20 mouse cellular contexts compared by ENCODE assay signal in genomic region chr6:137457210-137457609, GRCm38 (mm10).
A peak's percentile ranks its signal among the peaks of the same experiment; 100 is the strongest.
DNase-seq lines count a peak whose midpoint lies in the region; ATAC-seq lines count a peak whose summit lies in the region.
"Had no signal": no experiment of that assay in that cellular context is flagged by ENCODE, and none has a peak within 500 bp of the region (broad histone marks: within the 10 kb centered on the region; RNA-seq: fewer than 3 reads in every experiment).

No protein-coding gene starts in this region.

- intact Hi-C loops in heart, postnatal 36 days (cut with DNase I) = loop anchor here (5.0 kb wide), 2 partner anchors 100 to 205 kb away; no protein-coding TSS in a partner anchor

- H3K4me1 ChIP-seq in heart, embryonic 10.5 days = peaks cover 28% of the 10 kb centered on the region
- H3K4me1 ChIP-seq in heart, embryonic 13.5 days = peaks cover 37% of the 10 kb centered on the region
- peaks cover 9% of the 10 kb centered on the region for H3K4me1 ChIP-seq in midbrain, embryonic 10.5 days
- H3K4me1 ChIP-seq: liver, embryonic 13.5 days had no signal

- H3K9me3 ChIP-seq in heart, embryonic 10.5 days = no peaks in the 10 kb centered on the region
- H3K9me3 ChIP-seq in heart, embryonic 13.5 days = no peaks in the 10 kb centered on the region
- H3K9me3 ChIP-seq in midbrain, embryonic 10.5 days (replicated peaks) = no peaks in the 10 kb centered on the region
- H3K9me3 ChIP-seq: limb, embryonic 12.5 days; liver, embryonic 13.5 days; lung, embryonic 15.5 days; megakaryocyte, embryonic 14.5 days had no signal

- no peak overlapping the region for H3K27ac ChIP-seq in heart, embryonic 10.5 days
- peak overlapping the region; percentile 63 for H3K27ac ChIP-seq in heart, embryonic 13.5 days (replicated peaks)
- no peak overlapping the region for H3K27ac ChIP-seq in midbrain, embryonic 10.5 days (replicated peaks)
- H3K27ac ChIP-seq: hindbrain, embryonic 14.5 days; limb, embryonic 12.5 days; liver, embryonic 13.5 days; lung, embryonic 15.5 days had no signal

- no peak for ATAC-seq in heart, embryonic 13.5 days (ENCODE audit: extremely low read depth, insufficient number of reproducible peaks, low FRiP score, low TSS enrichment)
- ATAC-seq: forebrain, embryonic 16.5 days; midbrain, embryonic 16.5 days had no signal

- peaks cover 8% of the 10 kb centered on the region; the same call in 1 of the 2 replicates for H3K27me3 ChIP-seq in heart, embryonic 10.5 days (ENCODE audit: insufficient read depth, poor library complexity, severe bottlenecking)
- H3K27me3 ChIP-seq in heart, embryonic 13.5 days (replicated peaks) = no peaks in the 10 kb centered on the region; the same call in 1 of the 2 replicates
- no peaks in the 10 kb centered on the region for H3K27me3 ChIP-seq in midbrain, embryonic 10.5 days (ENCODE audit: low read depth, poor library complexity, severe bottlenecking)
- H3K27me3 ChIP-seq: liver, embryonic 13.5 days; lung, embryonic 15.5 days had no signal

- H3K9ac ChIP-seq in heart, embryonic 13.5 days = peak overlapping the region; percentile 47
- H3K9ac ChIP-seq: hindbrain, embryonic 14.5 days; limb, embryonic 12.5 days; liver, embryonic 13.5 days; lung, embryonic 15.5 days had no signal

- H3K4me2 ChIP-seq in heart, embryonic 13.5 days = no peak overlapping the region
- H3K4me2 ChIP-seq: hindbrain, embryonic 14.5 days; limb, embryonic 12.5 days; liver, embryonic 13.5 days; lung, embryonic 15.5 days had no signal

- H3K36me3 ChIP-seq in heart, embryonic 10.5 days = no peaks in the 10 kb centered on the region
- H3K36me3 ChIP-seq in heart, embryonic 13.5 days = no peaks in the 10 kb centered on the region
- no peaks in the 10 kb centered on the region for H3K36me3 ChIP-seq in midbrain, embryonic 10.5 days
- H3K36me3 ChIP-seq: limb, embryonic 12.5 days; liver, embryonic 13.5 days; lung, embryonic 15.5 days had no signal

- no peak overlapping the region for H3K4me3 ChIP-seq in heart, embryonic 10.5 days
- H3K4me3 ChIP-seq in heart, embryonic 13.5 days = no peak overlapping the region
- H3K4me3 ChIP-seq in midbrain, embryonic 10.5 days = no peak overlapping the region
- H3K4me3 ChIP-seq: erythroblast, embryonic 14.5 days; limb, embryonic 12.5 days; liver, embryonic 13.5 days; lung, embryonic 15.5 days; megakaryocyte, embryonic 14.5 days had no signal

- DNase-seq in heart, adult 11 months = peak; percentile 96
- DNase-seq in heart, embryonic 10.5 days (ENCODE audit: low spot score) = no peak
- DNase-seq in heart, adult 18-20 months = peak; percentile 70 to 74
- DNase-seq in heart, postnatal 36 days = peak; percentile 43 to 58
- no peak for DNase-seq in midbrain, embryonic 10.5 days (ENCODE audit: low spot score)
- no peak for DNase-seq in lung, postnatal 36 days
- DNase-seq in cerebellum, adult 11 months = no peak
- DNase-seq: adrenal gland, adult 8-10 months; cerebellum, adult 2 months; kidney, adult 18-20 months; kidney, postnatal 14 days; liver, embryonic 13.5 days had no signal

- WGBS in heart, embryonic 10.5 days = 20% methylated on average over 7 of the region's 7 CpGs
- 18% methylated on average over 7 of the region's 7 CpGs for WGBS in heart, embryonic 13.5 days
- WGBS in midbrain, embryonic 10.5 days = 56% methylated on average over 7 of the region's 7 CpGs

Comparison
In these comparisons a context has a peak if more than half of its experiments do, and no peak if none do; other contexts are left out.
1. DNase-seq: peak in heart, adult 11 months (single experiment), heart, adult 18-20 months (2 of 2) and heart, postnatal 36 days (2 of 2); none in heart, embryonic 10.5 days (single experiment), midbrain, embryonic 10.5 days (single experiment), lung, postnatal 36 days (single experiment) and cerebellum, adult 11 months (single experiment).